Mouse (Mus musculus): Measurements from ENCODE around the gene Nxf1.
"Not testable (repeated sequence)": the region's sequence is repeated elsewhere in the genome, so short reads cannot be mapped to it uniquely, and the experiment has no call there.

DNA sequence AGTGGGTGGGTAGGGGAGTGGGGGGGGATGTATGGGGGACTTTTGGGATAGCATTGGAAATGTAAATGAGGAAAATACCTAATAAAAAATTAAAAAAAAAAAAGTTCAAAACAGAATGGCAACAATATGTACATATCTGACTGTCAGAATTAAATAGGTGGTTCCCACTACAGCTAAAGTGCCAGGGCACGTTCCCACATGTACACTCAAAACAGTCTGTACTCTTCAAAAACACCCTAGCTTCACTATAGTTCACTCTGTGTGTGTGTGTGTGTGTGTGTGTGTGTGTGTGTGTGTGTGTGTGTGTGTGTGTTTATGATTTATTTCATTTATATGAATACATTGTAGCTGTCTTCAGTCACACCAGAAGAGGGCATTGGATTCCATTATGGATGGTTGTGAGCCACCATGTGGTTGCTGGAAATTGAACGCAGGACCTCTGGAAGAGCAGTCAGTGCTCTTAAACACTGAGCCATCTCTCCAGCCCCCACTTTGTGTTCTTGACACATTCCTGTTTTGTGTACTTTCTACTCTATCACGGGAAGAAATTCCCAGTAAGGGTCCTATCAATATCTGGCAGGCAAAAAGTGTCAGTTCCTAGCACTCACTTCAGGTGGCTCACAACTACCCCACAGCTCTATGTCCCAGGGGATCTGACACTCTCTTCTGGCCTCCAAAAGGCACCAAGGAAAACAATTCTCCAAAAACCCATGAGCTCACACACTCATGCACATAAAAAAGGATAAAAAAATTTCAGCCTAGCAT lies 28.4 kb upstream of the Nxf1 start:
- not testable (repeated sequence) for TF ChIP-seq CTCF (IDR thresholded peaks at IDR 0.05; ENCODE audit: control insufficient read depth, insufficient read depth, insufficient replicate concordance, low read depth, low read length); POLR2A (IDR thresholded peaks at IDR 0.05; ENCODE audit: control insufficient read depth, low read depth, low read length)
